In the genomic region with DNA sequence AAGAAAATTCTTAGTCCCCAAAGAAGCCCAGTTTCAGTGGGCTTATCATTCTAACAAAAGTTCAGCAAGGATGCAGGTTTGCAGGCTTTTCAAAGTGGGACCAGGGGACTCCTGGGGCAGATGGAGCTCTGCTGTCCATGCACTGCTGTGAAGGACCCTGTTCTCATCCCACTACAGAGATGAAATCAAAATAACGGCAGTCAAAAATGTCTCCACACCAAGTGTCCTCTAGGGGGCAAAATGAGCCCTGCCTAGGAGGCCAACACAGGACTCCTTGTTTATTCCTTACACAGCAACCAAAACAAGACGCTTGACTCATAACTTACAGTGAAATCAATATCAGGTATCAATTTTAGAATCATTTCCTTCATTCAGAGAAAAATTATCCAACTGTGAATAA, we compare ENCODE assay signal across 8 mouse cellular contexts.
DNase-seq lines count a peak whose midpoint lies in the region; ATAC-seq and TF ChIP-seq lines count a peak whose summit lies in the region.

No protein-coding gene starts in this region.

- H3K9ac ChIP-seq in lung, embryonic 14.5 days, result no peak overlapping the region

- H3K4me3 ChIP-seq in cerebellum, adult 2 months (replicated peaks; ENCODE audit: insufficient read depth, low read depth, low read length), result no peak overlapping the region
- no peak overlapping the region for H3K4me3 ChIP-seq in lung, embryonic 14.5 days (ENCODE audit: low read depth, low read length)

- TF ChIP-seq CTCF in cerebellum, adult 2 months (IDR thresholded peaks at IDR 0.05; ENCODE audit: borderline replicate concordance, insufficient read depth, low read depth, low read length), result peak; percentile 60
- peak; percentile 65 for TF ChIP-seq CTCF in lung, embryonic 14.5 days (IDR thresholded peaks at IDR 0.05; ENCODE audit: low read depth)

- H3K4me2 ChIP-seq in lung, embryonic 14.5 days, result no peak overlapping the region

- H3K4me1 ChIP-seq in cerebellum, adult 2 months (ENCODE audit: control insufficient read depth, insufficient read depth, low read length), result no peaks in the 10 kb centered on the region
- no peaks in the 10 kb centered on the region for H3K4me1 ChIP-seq in lung, embryonic 14.5 days (ENCODE audit: insufficient read depth)

- WGBS in cerebellum, adult 2 months, result 18% methylated on average over 2 of the region's 2 CpGs
- 43% methylated on average over 2 of the region's 2 CpGs for WGBS in lung, embryonic 14.5 days

- H3K9me3 ChIP-seq in lung, embryonic 14.5 days (ENCODE audit: low read depth, low read length), result no peaks in the 10 kb centered on the region

- peak; percentile 49; the same call in 1 of the 2 replicates for ATAC-seq in lung, embryonic 14.5 days (ENCODE audit: insufficient read depth)

- no peaks in the 10 kb centered on the region for H3K27me3 ChIP-seq in cerebellum, adult 2 months (ENCODE audit: control insufficient read depth, insufficient read depth, low read length)
- no peaks in the 10 kb centered on the region for H3K27me3 ChIP-seq in lung, embryonic 14.5 days (ENCODE audit: insufficient read depth, low read length)

- no peak for TF ChIP-seq POLR2A in cerebellum, adult 2 months (IDR thresholded peaks at IDR 0.05; ENCODE audit: borderline replicate concordance, insufficient read depth, low read length)

- DNase-seq in layer of hippocampus, adult 11-12 months (ENCODE audit: low spot score), result peak; percentile 37
- DNase-seq in layer of hippocampus, adult 9-10 months (ENCODE audit: low spot score), result no peak
- peak; percentile 72 for DNase-seq in NIH3T3 (ENCODE audit: low read depth)
- DNase-seq in cerebellum, adult 2 months, result peak; percentile 53 to 55
- peak; percentile 33 to 52 for DNase-seq in heart, postnatal 14 days
- DNase-seq in lung, embryonic 14.5 days, result peak; percentile 74
- DNase-seq in thymus, postnatal 36 days, result peak; percentile 5 to 10
- DNase-seq in right cerebral cortex, postnatal 25 days, result no peak

- intact Hi-C loops in heart, postnatal 14 days (cut with DNase I), result loop anchor here (1.0 kb wide), 1 partner anchor 340 kb away; no protein-coding TSS in a partner anchor

- H3K36me3 ChIP-seq in lung, embryonic 14.5 days (ENCODE audit: insufficient read depth), result no peaks in the 10 kb centered on the region

- H3K27ac ChIP-seq in cerebellum, adult 2 months (ENCODE audit: insufficient read depth, low read length), result no peak overlapping the region
- H3K27ac ChIP-seq in lung, embryonic 14.5 days (ENCODE audit: low read depth), result no peak overlapping the region

Comparison
In these comparisons a context has a peak if more than half of its experiments do, and no peak if none do; other contexts are left out.
1. DNase-seq: peak in layer of hippocampus, adult 11-12 months (single experiment), NIH3T3 (single experiment), cerebellum, adult 2 months (2 of 2), heart, postnatal 14 days (2 of 2), lung, embryonic 14.5 days (single experiment) and thymus, postnatal 36 days (2 of 2); none in layer of hippocampus, adult 9-10 months (single experiment) and right cerebral cortex, postnatal 25 days (single experiment).